Comparison of ENCODE assay signal across 9 mouse cellular contexts in genomic region chr14:45455651-45456501, GRCm38 (mm10). TPM values are rescaled to one million over a fixed set of nuclear protein-coding genes. Genes with fewer than 3 reads are reported as not detected.
DNase-seq lines count a peak whose midpoint lies in the region; ATAC-seq and TF ChIP-seq lines count a peak whose summit lies in the region.
"Had no signal": no experiment of that assay in that cellular context is flagged by ENCODE, and none has a peak within 500 bp of the region (broad histone marks: within the 10 kb centered on the region; RNA-seq: fewer than 3 reads in every experiment).

No protein-coding gene starts in this region.

- no peak for ATAC-seq in intestine, embryonic 16.5 days
- ATAC-seq in intestine, postnatal 0 days: no peak
- no peak; the same call in 1 of the 2 replicates for ATAC-seq in forebrain, embryonic 16.5 days
- no peak for ATAC-seq in liver, embryonic 11.5 days (replicated peaks; ENCODE audit: low FRiP score)
- no peak for ATAC-seq in monocyte, adult 5-6 weeks (replicated peaks; ENCODE audit: insufficient number of reproducible peaks, low FRiP score, low TSS enrichment, poor library complexity, severe bottlenecking)

- H3K36me3 ChIP-seq in intestine, embryonic 16.5 days (ENCODE audit: control insufficient read depth, insufficient read depth, low read length): 0 out of 2 replicates have a peak, but pooled peaks cover 3% of the 10 kb centered on the region
- peaks cover 10% of the 10 kb centered on the region; the same call in 1 of the 2 replicates for H3K36me3 ChIP-seq in intestine, postnatal 0 days (ENCODE audit: control insufficient read depth, insufficient read depth)
- H3K36me3 ChIP-seq in ES-Bruce4 (ENCODE audit: control insufficient read depth, insufficient read depth, low read length, poor library complexity, severe bottlenecking): peaks cover 6% of the 10 kb centered on the region
- H3K36me3 ChIP-seq in forebrain, embryonic 16.5 days (ENCODE audit: control insufficient read depth, insufficient read depth): peaks cover 10% of the 10 kb centered on the region
- H3K36me3 ChIP-seq in liver, embryonic 11.5 days (ENCODE audit: control insufficient read depth, insufficient read depth, low read length): peaks cover 6% of the 10 kb centered on the region; the same call in 1 of the 2 replicates

- 61% methylated on average over 12 of the region's 12 CpGs for WGBS in intestine, embryonic 16.5 days
- 63% methylated on average over 12 of the region's 12 CpGs for WGBS in intestine, postnatal 0 days
- WGBS in forebrain, embryonic 16.5 days: 50% methylated on average over 12 of the region's 12 CpGs
- WGBS in liver, embryonic 11.5 days: 62% methylated on average over 12 of the region's 12 CpGs

- peak overlapping the region; percentile 45; the same call in 1 of the 2 replicates for H3K27ac ChIP-seq in intestine, embryonic 16.5 days (ENCODE audit: low read length)
- no peak overlapping the region for H3K27ac ChIP-seq in intestine, postnatal 0 days (ENCODE audit: low read depth, low read length)
- peak overlapping the region; percentile 64 for H3K27ac ChIP-seq in ES-Bruce4 (ENCODE audit: insufficient read depth, low read length)
- peak overlapping the region; percentile 42 for H3K27ac ChIP-seq in forebrain, embryonic 16.5 days (ENCODE audit: low read length)
- H3K27ac ChIP-seq in liver, embryonic 11.5 days (ENCODE audit: low read depth, low read length): peak overlapping the region; percentile 29; the same call in 1 of the 2 replicates

- no peak overlapping the region for H3K9ac ChIP-seq in intestine, embryonic 16.5 days (ENCODE audit: low read depth, low read length)
- H3K9ac ChIP-seq in intestine, postnatal 0 days (ENCODE audit: low read depth, low read length): no peak overlapping the region
- H3K9ac ChIP-seq in ES-Bruce4 (ENCODE audit: low read depth, poor library complexity, severe bottlenecking): no peak overlapping the region
- no peak overlapping the region for H3K9ac ChIP-seq in forebrain, embryonic 16.5 days (replicated peaks; ENCODE audit: low read depth, low read length)
- no peak overlapping the region for H3K9ac ChIP-seq in liver, embryonic 11.5 days (ENCODE audit: low read depth, low read length)

- no peaks in the 10 kb centered on the region for H3K9me3 ChIP-seq in intestine, embryonic 16.5 days (ENCODE audit: control insufficient read depth, low read length)
- no peaks in the 10 kb centered on the region for H3K9me3 ChIP-seq in intestine, postnatal 0 days (ENCODE audit: control insufficient read depth)
- no peaks in the 10 kb centered on the region for H3K9me3 ChIP-seq in ES-Bruce4 (replicated peaks; ENCODE audit: control insufficient read depth, insufficient read depth, low read length, poor library complexity, severe bottlenecking)
- no peaks in the 10 kb centered on the region for H3K9me3 ChIP-seq in forebrain, embryonic 16.5 days (ENCODE audit: control insufficient read depth, low read length)
- H3K9me3 ChIP-seq in liver, embryonic 11.5 days (ENCODE audit: control insufficient read depth, low read length): no peaks in the 10 kb centered on the region

- H3K4me1 ChIP-seq in intestine, embryonic 16.5 days (ENCODE audit: control insufficient read depth, insufficient read depth, low read length): peaks cover 24% of the 10 kb centered on the region
- H3K4me1 ChIP-seq in intestine, postnatal 0 days (replicated peaks; ENCODE audit: control insufficient read depth, insufficient read depth, low read length): no peaks in the 10 kb centered on the region
- peaks cover 13% of the 10 kb centered on the region for H3K4me1 ChIP-seq in ES-Bruce4 (ENCODE audit: control insufficient read depth, insufficient read depth, low read length)
- H3K4me1 ChIP-seq in forebrain, embryonic 16.5 days (replicated peaks; ENCODE audit: control insufficient read depth, insufficient read depth, low read length): peaks cover 15% of the 10 kb centered on the region
- peaks cover 31% of the 10 kb centered on the region for H3K4me1 ChIP-seq in liver, embryonic 11.5 days (replicated peaks; ENCODE audit: control insufficient read depth, insufficient read depth, low read length)

- no peak overlapping the region for H3K4me3 ChIP-seq in intestine, embryonic 16.5 days (ENCODE audit: low read length)
- H3K4me3 ChIP-seq in intestine, postnatal 0 days (ENCODE audit: low read depth, low read length): no peak overlapping the region
- H3K4me3 ChIP-seq in ES-Bruce4 (ENCODE audit: low read depth, low read length): no peak overlapping the region
- H3K4me3 ChIP-seq in forebrain, embryonic 16.5 days (replicated peaks; ENCODE audit: low read length): no peak overlapping the region
- H3K4me3 ChIP-seq in liver, embryonic 11.5 days (ENCODE audit: low read depth, low read length): no peak overlapping the region
- H3K4me3 ChIP-seq: erythroblast, embryonic 14.5 days had no signal

- H3K27me3 ChIP-seq in intestine, embryonic 16.5 days (replicated peaks; ENCODE audit: control insufficient read depth, insufficient read depth, low read length): no peaks in the 10 kb centered on the region
- no peaks in the 10 kb centered on the region for H3K27me3 ChIP-seq in intestine, postnatal 0 days (replicated peaks; ENCODE audit: control insufficient read depth, insufficient read depth, low read length)
- no peaks in the 10 kb centered on the region for H3K27me3 ChIP-seq in ES-Bruce4 (ENCODE audit: control insufficient read depth, insufficient read depth, low read length, poor library complexity, severe bottlenecking)
- H3K27me3 ChIP-seq in forebrain, embryonic 16.5 days (replicated peaks; ENCODE audit: control insufficient read depth, insufficient read depth, low read length): no peaks in the 10 kb centered on the region
- no peaks in the 10 kb centered on the region for H3K27me3 ChIP-seq in liver, embryonic 11.5 days (replicated peaks; ENCODE audit: control insufficient read depth, insufficient read depth, low read length)

- no peak overlapping the region for H3K4me2 ChIP-seq in intestine, embryonic 16.5 days (ENCODE audit: low read depth, low read length)
- no peak overlapping the region for H3K4me2 ChIP-seq in intestine, postnatal 0 days (replicated peaks; ENCODE audit: low read depth)
- no peak overlapping the region for H3K4me2 ChIP-seq in forebrain, embryonic 16.5 days (ENCODE audit: low read length)
- H3K4me2 ChIP-seq in liver, embryonic 11.5 days: no peak overlapping the region

- TF ChIP-seq EP300 in ES-Bruce4 (IDR thresholded peaks at IDR 0.05; ENCODE audit: insufficient read depth, low read depth, low read length): no peak

- TF ChIP-seq POLR2A in ES-Bruce4 (IDR thresholded peaks at IDR 0.05; ENCODE audit: insufficient read depth, low read length): no peak

- no peak for TF ChIP-seq CTCF in intestine, postnatal 0 days (IDR thresholded peaks at IDR 0.05; ENCODE audit: low read depth)
- TF ChIP-seq CTCF in ES-Bruce4 (IDR thresholded peaks at IDR 0.05; ENCODE audit: low read depth, low read length): no peak

- no peak for DNase-seq in liver, embryonic 11.5 days (ENCODE audit: low spot score)
- no peak for DNase-seq in B cell, adult 2 months
- no peak for DNase-seq in adrenal gland, postnatal 36 days

RNA-seq across cellular contexts. Expression of gene Gnpnat1, which starts 51.2 kb away (rescaled TPM):
- polyA plus RNA-seq in intestine, embryonic 16.5 days (2015; fragmentation: Nextera tagmentation; extraction: Ambion mirVana): 68.4 and 72.1 TPM in 2 replicates
- polyA plus RNA-seq in intestine, postnatal 0 days (2015; fragmentation: Nextera tagmentation; extraction: Ambion mirVana): 37.8 and 40.9 TPM in 2 replicates
- 96.6 and 98.5 TPM in 2 replicates for polyA plus RNA-seq in ES-Bruce4 (2011; ENCODE audit: insufficient read depth, insufficient read length, low read depth, missing spikeins)
- 24.8 and 27.2 TPM in 2 replicates for polyA plus RNA-seq in forebrain, embryonic 16.5 days (2015; fragmentation: Nextera tagmentation; extraction: Ambion mirVana)
- polyA plus RNA-seq in liver, embryonic 11.5 days (2014; fragmentation: Nextera tagmentation; extraction: Ambion mirVana): 49.7 and 51.5 TPM in 2 replicates
- total RNA-seq in adrenal gland, postnatal 36 days (2021): 10 to 100 TPM; 31.1 to 35.8 TPM
- total RNA-seq in monocyte, adult 5-6 weeks (2017): 29.9 to 73.9 TPM (median 51.6 TPM) in 3 replicates
- polyA plus RNA-seq: erythroblast, embryonic 14.5 days had no signal
